Mouse (Mus musculus): ENCODE data around the gene Tnfrsf14.

DNA sequence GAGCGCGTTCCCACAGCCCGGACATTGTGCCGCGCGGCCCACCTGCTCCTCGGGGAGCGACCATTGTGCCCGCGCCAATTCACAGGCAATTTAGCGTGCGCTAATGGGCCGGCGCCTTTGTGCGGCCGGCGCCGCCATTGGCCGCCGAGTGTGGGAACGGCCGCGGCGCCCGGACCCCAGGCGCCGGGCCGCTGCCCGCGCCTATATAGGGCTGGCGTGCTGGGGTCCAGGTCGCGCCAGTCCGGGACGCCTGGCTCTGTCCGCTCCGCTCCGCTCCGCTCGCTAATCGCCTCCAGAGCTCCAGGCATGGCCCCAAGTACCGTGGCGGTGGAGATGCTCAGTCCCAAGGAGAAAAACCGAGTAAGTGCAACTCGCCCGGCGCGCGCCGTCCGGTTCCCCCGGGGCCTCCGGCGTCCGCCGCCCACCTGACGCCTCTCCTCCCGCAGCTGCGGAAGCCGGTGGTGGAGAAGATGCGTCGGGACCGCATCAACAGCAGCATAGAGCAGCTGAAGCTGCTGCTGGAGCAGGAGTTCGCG, 32.4 kb upstream of the Tnfrsf14 start, which contains the start of gene Hes5:
- TF ChIP-seq CTCF (IDR thresholded peaks at IDR 0.05) (no peak), EP300 (IDR thresholded peaks at IDR 0.05) (no peak)

Measured in lung, postnatal 0 days (tissue).